Mouse (Mus musculus): Measurements from ENCODE around the gene Nop10. TPM values are rescaled to one million over a fixed set of nuclear protein-coding genes. Genes with fewer than 3 reads are reported as not detected.

Nop10 gene
- total and polyA plus RNA-seq, 2 experiments from 2014 or later: 95.5 to 148 TPM

- ATAC-seq (ENCODE audit: insufficient read depth, low read depth): peak; percentile 15
- under 1% methylated on average over 28 of the region's 28 CpGs for WGBS
- Histone ChIP-seq H3K27me3 (ENCODE audit: control insufficient read depth, insufficient read depth, low read length) (no peaks in the 10 kb centered on the region), H3K27ac (ENCODE audit: low read depth) (no peak overlapping the region), H3K9me3 (replicated peaks; ENCODE audit: control insufficient read depth, low read length) (no peaks in the 10 kb centered on the region), H3K4me2 (ENCODE audit: low read depth, low read length) (peak overlapping the region; percentile 89), H3K9ac (replicated peaks; ENCODE audit: low read depth, low read length) (peak overlapping the region; percentile 55), H3K4me3 (ENCODE audit: low read depth, low read length) (peak overlapping the region; percentile 82), H3K36me3 (replicated peaks; ENCODE audit: control insufficient read depth, insufficient read depth, low read length) (peaks cover 4% of the 10 kb centered on the region; the same call in 1 of the 2 replicates), H3K4me1 (ENCODE audit: control insufficient read depth, insufficient read depth) (no peaks in the 10 kb centered on the region)
- TF ChIP-seq EP300 (IDR thresholded peaks at IDR 0.05; ENCODE audit: low read depth): no peak
- TF ChIP-seq CTCF (IDR thresholded peaks at IDR 0.05; ENCODE audit: low read depth): no peak
- DNase-seq (ENCODE audit: low spot score): no peak
These were observed 21.6 kb upstream of the Nop10 start for GRCm38 (mm10) chr2:112239935-112240721.

GRCm38 (mm10) chr2:112241787-112242186 lies 19.9 kb upstream of the Nop10 start:
- TF ChIP-seq CTCF (IDR thresholded peaks at IDR 0.05; ENCODE audit: low read depth) (no peak), EP300 (IDR thresholded peaks at IDR 0.05; ENCODE audit: low read depth) (no peak)
- Histone ChIP-seq H3K9me3 (replicated peaks; ENCODE audit: control insufficient read depth, low read length) (no peaks in the 10 kb centered on the region), H3K27me3 (ENCODE audit: control insufficient read depth, insufficient read depth, low read length) (no peaks in the 10 kb centered on the region), H3K4me3 (ENCODE audit: low read depth, low read length) (no peak overlapping the region), H3K36me3 (replicated peaks; ENCODE audit: control insufficient read depth, insufficient read depth, low read length) (peaks cover 4% of the 10 kb centered on the region; the same call in 1 of the 2 replicates), H3K9ac (replicated peaks; ENCODE audit: low read depth, low read length) (no peak overlapping the region), H3K27ac (ENCODE audit: low read depth) (no peak overlapping the region), H3K4me1 (ENCODE audit: control insufficient read depth, insufficient read depth) (no peaks in the 10 kb centered on the region), H3K4me2 (ENCODE audit: low read depth, low read length) (no peak overlapping the region)
- DNase-seq (ENCODE audit: low spot score): no peak
- ATAC-seq (ENCODE audit: insufficient read depth, low read depth): no peak
- 77% methylated on average over 14 of the region's 14 CpGs for WGBS

- TF ChIP-seq CTCF (IDR thresholded peaks at IDR 0.05; ENCODE audit: low read depth) (no peak), EP300 (IDR thresholded peaks at IDR 0.05; ENCODE audit: low read depth) (no peak)
- Histone ChIP-seq H3K9ac (replicated peaks; ENCODE audit: low read depth, low read length) (no peak overlapping the region), H3K36me3 (replicated peaks; ENCODE audit: control insufficient read depth, insufficient read depth, low read length) (peaks cover 4% of the 10 kb centered on the region; the same call in 1 of the 2 replicates), H3K4me1 (ENCODE audit: control insufficient read depth, insufficient read depth) (no peaks in the 10 kb centered on the region), H3K9me3 (replicated peaks; ENCODE audit: control insufficient read depth, low read length) (no peaks in the 10 kb centered on the region), H3K27me3 (ENCODE audit: control insufficient read depth, insufficient read depth, low read length) (no peaks in the 10 kb centered on the region), H3K27ac (ENCODE audit: low read depth) (no peak overlapping the region), H3K4me3 (ENCODE audit: low read depth, low read length) (no peak overlapping the region), H3K4me2 (ENCODE audit: low read depth, low read length) (no peak overlapping the region)
- ATAC-seq (ENCODE audit: insufficient read depth, low read depth) (no peak), DNase-seq (ENCODE audit: low spot score) (no peak)
- WGBS: 85% methylated on average over 5 of the region's 5 CpGs
These were observed 16.4 kb upstream of the Nop10 start for GRCm38 (mm10) chr2:112245307-112245706.

GRCm38 (mm10) chr2:112246193-112246592 lies 15.5 kb upstream of the Nop10 start:
- Histone ChIP-seq H3K4me3 (ENCODE audit: low read depth, low read length) (no peak overlapping the region), H3K4me2 (ENCODE audit: low read depth, low read length) (no peak overlapping the region), H3K27ac (ENCODE audit: low read depth) (no peak overlapping the region), H3K27me3 (ENCODE audit: control insufficient read depth, insufficient read depth, low read length) (no peaks in the 10 kb centered on the region), H3K9me3 (replicated peaks; ENCODE audit: control insufficient read depth, low read length) (no peaks in the 10 kb centered on the region), H3K9ac (replicated peaks; ENCODE audit: low read depth, low read length) (no peak overlapping the region), H3K36me3 (replicated peaks; ENCODE audit: control insufficient read depth, insufficient read depth, low read length) (peaks cover 4% of the 10 kb centered on the region; the same call in 1 of the 2 replicates), H3K4me1 (ENCODE audit: control insufficient read depth, insufficient read depth) (no peaks in the 10 kb centered on the region)
- 90% methylated on average over 6 of the region's 6 CpGs for WGBS
- DNase-seq (ENCODE audit: low spot score): no peak
- TF ChIP-seq CTCF (IDR thresholded peaks at IDR 0.05; ENCODE audit: low read depth) (no peak), EP300 (IDR thresholded peaks at IDR 0.05; ENCODE audit: low read depth) (no peak)
- no peak for ATAC-seq (ENCODE audit: insufficient read depth, low read depth)

GRCm38 (mm10) chr2:112247323-112247722 lies 14.4 kb upstream of the Nop10 start:
- TF ChIP-seq EP300 (IDR thresholded peaks at IDR 0.05; ENCODE audit: low read depth) (no peak), CTCF (IDR thresholded peaks at IDR 0.05; ENCODE audit: low read depth) (no peak)
- DNase-seq (ENCODE audit: low spot score): no peak
- ATAC-seq (ENCODE audit: insufficient read depth, low read depth): no peak
- no peak overlapping the region for H3K27ac ChIP-seq (ENCODE audit: low read depth)
- no peak overlapping the region for H3K9ac ChIP-seq (replicated peaks; ENCODE audit: low read depth, low read length)
- no peaks in the 10 kb centered on the region for H3K9me3 ChIP-seq (replicated peaks; ENCODE audit: control insufficient read depth, low read length)
- 73% methylated on average over 10 of the region's 10 CpGs for WGBS
- no peak overlapping the region for H3K4me2 ChIP-seq (ENCODE audit: low read depth, low read length)
- H3K4me1 ChIP-seq (ENCODE audit: control insufficient read depth, insufficient read depth): no peaks in the 10 kb centered on the region
- H3K4me3 ChIP-seq (ENCODE audit: low read depth, low read length): no peak overlapping the region
- H3K27me3 ChIP-seq (ENCODE audit: control insufficient read depth, insufficient read depth, low read length): no peaks in the 10 kb centered on the region
- H3K36me3 ChIP-seq (replicated peaks; ENCODE audit: control insufficient read depth, insufficient read depth, low read length): peaks cover 4% of the 10 kb centered on the region; the same call in 1 of the 2 replicates
